Mouse (Mus musculus) adrenal gland, adult 8-10 months (tissue): ENCODE results near the gene Psmd10. TPM values are rescaled to one million over a fixed set of nuclear protein-coding genes. Genes with fewer than 3 reads are reported as not detected.

Source experiments
- DNase-seq: peaks from one replicate; pipeline ENCODE4 v3.0.0; 2022
- total RNA-seq, 4 experiments: library from RNA; stranded (reverse); gene quantifications; 2 replicates each; pipeline ENCODE4 v1.2.4; 2022

Psmd10 gene
- 10 to 100 TPM; 28.6 to 32.0 (median 30.3) TPM for total RNA-seq

DNA sequence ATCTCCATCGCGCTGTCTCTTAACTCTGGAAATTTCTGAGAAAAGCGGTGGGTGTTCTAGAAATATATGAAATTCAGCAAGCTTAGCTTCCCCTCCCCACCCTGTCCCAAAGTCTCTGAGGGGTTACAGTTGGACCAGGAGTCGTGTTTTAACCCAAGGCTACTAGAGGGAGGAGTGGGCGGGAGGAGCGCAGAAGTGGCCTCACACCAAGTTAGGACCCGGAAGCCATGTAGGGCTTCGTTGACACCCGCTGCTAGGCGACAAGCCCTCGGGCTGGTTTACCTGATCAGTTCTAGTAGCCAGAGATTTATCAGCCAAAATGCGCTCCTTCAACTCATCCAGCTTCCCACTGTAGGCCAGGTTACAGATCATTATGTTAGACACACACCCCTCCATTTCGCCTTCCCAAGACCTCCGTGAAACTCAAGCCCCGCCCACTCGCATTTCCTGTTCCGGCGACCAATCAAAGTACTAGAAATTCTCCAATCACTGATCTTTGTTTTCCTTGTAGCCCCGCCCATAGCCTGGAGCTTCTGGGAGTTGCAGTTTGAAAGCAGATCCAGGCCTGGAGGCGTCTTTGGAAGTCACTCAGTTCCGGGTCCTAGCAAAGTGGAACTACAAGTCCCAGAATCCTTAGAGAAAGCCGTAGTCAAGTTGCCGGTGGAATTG lies at the start of gene Psmd10, which contains the start of gene Atg4a:
Psmd10 (minus strand) TSS at position 457 of the 669 bp plus-strand sequence.
Atg4a (plus strand) TSS at position 636 of the 669 bp plus-strand sequence.
- peak; percentile 91 for DNase-seq

DNA sequence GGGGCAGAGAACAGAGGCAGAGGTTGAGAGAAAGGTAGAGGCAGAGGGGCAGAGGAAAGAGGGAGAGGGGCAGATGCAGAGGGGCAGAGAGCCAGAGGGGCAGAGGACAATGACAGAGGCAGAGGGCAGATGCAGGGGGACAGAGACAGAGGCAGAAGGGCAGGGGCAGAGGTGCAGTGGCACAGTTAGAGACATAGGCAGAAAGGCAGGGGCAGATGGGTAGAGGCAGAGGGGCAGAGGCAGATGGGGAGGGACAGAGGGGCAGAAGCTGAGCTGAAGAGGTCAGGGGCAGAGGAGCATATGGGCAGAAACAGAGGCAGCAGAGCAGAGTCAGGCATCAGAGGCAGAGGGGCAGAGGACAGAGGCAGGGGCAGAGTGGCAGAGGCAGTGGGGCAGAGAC lies 42.4 kb upstream of the Psmd10 start:
- no peak for DNase-seq

DNA sequence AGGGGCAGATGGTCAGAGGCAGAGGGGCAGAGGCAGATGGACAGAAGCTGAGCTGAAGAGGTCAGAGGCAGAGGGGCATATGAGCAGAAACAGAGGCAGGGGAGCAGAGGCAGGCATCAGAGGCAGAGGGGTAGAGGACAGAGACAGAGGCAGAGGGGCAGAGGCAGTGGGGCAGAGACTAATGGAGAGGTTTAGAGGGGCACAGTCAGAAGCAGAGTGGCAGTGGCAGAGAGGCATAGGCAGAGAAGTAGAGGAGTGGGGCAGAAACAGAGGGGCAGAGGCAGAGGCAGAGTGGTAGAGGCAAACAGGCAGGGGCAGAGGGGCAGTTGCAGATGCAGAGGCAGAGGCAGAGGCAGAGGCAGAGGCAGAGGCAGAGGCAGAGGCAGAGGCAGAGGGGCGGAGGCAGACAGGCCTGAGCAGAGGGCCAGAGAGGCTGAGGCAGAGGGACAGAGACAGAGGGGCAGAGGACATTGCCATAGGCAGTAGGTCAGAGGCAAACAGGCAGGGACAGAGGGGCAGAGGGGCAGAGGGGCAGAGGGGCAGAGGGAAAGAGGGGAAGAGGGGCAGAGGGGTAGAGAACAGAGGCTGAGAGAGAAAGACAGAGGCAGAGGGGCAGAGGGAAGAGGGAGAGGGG lies 41.5 kb upstream of the Psmd10 start:
- DNase-seq = no peak

DNA sequence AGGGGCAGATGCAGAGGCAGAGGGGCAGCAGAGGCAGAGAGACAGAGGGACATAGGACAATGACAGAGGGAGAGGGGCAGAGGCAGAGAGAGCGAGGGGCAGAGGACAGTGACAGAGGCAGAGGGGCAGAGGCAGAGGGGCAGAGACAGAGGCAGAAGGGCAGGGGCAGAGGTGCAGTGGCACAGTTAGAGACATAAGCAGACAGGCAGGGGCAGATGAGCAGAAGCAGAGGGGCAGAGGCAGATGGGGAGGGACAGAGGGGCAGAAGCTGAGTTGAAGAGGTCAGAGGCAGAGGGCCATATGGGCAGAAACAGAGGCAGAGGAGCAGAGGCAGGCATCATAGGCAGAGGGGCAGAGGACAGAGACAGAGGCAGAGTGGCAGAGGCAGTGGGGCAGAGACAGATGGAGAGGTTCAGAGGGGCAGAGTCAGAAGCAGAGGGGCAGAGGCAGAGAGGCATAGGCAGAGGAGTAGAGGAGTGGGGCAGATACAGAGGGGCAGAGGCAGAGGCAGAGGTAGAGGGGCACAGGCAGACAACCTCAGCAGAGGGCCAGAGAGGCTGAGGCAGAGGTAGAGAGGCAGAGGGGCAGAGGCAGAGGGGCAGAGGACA lies 40.5 kb upstream of the Psmd10 start:
- DNase-seq = no peak

DNA sequence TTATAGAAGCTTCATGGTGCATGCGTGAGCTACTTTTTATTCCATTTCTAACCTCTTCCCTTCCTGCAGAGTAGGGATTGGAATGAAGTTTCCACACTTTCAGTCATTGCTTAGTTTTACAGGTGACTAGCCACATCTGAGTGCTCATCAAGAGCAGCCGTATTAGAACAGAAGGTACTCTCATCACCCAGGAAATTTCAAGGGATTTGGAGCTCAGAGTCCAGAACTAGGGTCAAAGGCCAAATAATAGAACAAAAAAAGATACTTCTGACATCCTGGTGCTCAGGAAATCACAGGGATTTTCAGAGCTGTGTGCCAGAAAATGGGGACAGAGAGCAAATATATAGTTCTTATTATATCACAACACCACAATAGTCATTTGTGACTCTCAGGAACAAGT lies 28.7 kb upstream of the Psmd10 start:
- DNase-seq = no peak

DNA sequence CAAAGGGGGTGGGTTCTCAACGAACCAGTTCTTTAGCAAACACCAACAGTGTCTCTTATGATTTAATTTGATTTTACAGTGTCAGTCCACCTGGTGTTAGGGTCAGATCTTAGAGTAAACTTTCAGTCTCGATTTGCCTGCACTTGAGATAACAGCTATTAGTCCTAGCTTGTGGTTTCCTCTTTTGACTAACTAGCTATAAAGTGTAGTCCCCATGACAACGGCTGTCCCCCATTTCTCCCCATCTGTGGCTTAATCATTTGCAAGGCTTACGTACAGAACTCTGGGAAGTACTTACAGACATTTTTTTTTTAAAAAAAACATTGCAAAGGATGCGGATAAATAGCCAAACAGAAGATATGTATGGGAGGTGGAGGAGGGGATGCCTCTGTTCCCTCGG lies 28.3 kb upstream of the Psmd10 start:
- no peak for DNase-seq

DNA sequence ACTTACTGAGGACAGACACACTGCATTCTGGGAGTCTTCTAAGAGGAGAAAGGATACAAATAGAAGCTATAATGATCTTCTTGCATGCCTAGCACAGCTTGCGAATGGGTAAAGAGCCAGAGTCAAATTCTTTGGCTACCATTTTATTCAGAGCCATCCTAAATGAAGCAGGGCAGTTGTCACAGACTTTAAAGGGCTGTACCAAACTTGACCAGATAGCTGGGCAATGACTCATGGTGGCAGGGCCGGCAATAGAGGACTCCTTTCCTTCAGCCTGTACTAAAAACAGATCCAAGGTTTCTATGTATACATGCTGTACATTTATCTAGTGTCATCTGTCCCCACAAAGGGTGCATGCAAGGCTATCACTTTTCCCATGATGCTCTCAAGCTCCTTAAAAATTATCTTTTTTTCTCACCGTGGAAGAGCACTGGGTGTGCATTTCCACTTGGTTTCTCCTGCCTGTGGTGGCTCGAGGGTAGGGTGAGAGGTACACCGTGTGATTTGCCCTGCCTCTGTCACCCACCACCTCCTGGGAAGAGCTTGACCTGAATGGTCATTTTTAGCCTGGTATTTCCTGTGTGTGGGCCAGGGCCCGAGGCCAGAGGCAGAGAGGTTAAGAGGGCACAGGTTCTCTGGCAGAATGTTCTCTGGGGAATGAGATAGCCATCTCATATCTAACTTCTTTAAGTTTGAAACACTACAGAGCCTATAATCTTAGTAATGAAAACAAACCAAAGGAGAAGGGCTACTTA lies 26.9 kb upstream of the Psmd10 start:
- peak; percentile 6 for DNase-seq

DNA sequence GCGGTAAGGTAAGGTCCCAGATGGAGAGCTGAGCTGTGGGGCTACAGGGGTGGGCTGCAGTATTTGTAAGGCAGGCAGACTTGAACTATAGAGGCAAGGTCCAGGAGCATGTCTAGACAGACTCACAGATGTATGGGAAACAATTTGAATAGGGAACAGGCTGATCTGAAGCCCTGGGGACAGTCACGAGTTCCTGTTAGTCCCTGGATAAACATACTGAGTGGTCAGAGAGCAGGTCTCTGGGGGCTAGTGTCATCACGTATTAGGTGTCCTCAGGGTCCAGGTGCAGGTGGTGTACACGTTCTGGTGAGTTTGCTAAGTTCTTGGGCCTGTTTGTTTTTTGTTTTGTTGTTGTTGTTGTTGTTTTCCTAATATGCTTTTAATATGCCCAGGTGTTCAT lies 23.6 kb upstream of the Psmd10 start:
- DNase-seq = no peak

DNA sequence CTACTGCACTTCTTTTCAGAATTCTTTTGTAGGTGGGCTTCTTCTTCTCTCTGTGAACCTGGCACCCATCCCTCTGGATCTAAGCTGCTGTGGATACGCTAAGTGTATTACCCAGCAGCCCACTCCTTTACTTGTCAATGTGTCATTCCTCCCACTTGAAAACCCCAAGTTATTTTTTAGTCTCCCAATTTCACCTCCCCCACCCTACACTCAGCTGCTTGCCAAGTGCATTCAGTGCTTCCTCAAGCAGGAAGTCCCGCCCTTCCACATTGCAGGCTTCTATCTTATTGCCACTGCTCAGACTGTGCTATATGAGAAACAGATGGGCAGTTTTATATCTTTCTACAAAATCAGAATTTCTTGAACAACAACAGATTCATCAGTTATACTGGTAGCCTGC lies 23.0 kb upstream of the Psmd10 start:
- DNase-seq = no peak

DNA sequence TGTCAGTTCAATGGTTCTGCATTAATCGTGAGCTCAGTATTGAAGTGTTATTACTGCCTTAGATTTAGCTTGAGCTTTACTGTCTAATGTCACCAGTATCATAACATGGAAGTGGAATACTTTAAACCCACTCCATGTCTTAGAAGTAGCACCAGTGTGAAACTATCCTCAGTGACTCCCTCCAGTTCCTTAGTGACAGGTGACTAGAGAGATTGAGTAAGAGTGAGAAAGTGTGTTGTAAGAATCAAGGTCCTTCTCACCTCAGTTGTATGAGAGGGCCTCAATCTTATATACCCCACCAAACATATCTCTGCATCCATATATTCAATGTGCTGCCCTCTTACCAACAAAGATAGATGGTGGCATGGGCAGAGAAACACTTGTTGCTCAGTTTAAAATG lies 22.4 kb upstream of the Psmd10 start:
- DNase-seq = no peak

DNA sequence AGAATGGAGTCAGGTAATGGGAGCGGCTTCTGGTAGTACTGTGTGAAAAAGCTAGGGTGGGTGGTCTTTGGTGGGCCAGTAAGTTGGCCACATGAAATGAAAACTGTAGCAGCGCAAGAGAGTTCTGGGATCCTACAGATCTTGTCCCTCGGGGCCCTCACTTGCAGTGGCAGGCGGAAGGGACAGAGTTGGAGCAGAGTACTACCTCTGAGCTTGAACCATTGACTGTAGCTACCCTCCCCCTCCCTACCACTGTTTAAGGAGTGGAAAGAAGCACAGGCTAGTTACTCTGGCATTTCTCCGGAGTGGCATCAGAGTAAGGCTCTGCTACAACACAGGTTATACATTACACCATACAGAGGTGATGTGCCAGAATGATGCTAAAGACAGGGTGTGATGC lies 431 bp upstream of the Psmd10 start:
- DNase-seq = no peak

DNA sequence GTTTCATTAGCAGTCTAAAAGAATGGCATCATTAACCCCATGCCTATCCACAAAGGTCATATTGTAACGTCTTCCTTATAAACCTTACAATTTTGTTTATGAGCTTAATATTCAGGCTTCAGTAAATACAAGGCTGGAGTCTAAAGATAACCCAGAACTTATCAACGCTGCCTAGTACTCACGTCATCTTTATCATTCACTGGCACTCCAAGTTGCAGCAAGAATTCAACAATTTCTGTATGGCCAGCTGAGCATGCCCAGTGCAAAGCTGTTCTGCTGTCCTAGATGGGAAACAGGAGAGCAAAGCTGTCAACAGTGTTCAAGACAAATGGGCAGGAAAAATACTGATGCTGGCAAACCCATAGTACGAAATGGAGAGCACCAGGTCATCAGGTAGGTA lies 2.9 kb downstream of the Psmd10 start:
- DNase-seq = no peak

DNA sequence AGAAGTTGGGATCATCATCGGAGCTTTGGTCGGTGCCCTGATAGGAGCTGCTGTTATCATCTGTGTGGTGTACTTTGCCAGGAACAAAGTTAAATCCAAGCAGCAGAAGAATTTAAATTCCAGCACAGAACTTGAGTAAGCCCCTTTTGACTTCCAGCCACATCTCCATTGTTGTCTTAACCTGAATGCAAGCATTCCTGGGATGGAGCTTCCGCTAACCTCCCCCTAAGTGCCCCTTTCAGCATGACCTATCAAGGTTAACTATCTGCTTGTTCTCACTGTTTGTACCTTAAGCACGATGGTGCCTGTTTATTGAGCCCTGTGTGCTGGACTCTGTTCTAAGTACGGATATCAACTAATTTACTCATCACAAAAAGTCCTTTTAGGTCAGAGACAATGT lies 20.3 kb downstream of the Psmd10 start:
- no peak for DNase-seq

DNA sequence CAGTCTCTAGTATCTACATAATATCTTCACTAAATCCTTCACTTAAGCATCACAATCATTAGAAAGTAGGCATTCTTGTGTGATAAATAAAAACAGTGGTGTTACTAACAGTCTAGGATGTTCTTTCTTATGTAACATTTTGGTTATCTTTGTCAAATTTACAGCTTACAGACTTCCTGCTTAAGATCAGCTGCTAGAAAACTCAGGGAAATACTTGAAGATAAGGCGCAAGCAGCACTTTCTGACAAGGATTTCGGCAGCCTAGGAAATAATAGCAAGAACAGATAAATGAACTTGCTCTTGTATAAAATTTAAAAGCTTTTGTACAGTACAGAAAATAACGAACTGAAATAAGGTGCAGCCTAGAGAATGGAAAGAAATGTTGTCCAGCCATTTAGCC lies 23.3 kb downstream of the Psmd10 start:
- DNase-seq = no peak

DNA sequence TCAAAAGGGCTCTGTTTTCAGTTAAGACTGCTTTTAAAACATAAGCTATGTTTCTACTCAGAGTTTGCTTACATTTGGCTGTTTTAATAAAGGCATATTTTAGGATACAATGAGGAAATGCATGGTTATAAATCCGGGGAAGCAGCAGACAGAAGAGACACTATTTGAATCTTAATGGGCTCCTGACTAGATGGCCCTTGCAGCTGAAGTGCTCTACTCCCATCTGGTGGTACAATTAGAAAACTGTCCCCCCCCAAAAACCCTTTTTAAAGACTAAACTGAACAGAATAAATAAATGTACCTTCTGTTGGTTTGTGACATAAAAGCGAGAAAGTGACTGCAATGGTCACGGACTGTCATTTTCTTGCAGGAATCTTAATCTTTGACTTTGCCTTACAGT lies 24.5 kb downstream of the Psmd10 start:
- DNase-seq = no peak

DNA sequence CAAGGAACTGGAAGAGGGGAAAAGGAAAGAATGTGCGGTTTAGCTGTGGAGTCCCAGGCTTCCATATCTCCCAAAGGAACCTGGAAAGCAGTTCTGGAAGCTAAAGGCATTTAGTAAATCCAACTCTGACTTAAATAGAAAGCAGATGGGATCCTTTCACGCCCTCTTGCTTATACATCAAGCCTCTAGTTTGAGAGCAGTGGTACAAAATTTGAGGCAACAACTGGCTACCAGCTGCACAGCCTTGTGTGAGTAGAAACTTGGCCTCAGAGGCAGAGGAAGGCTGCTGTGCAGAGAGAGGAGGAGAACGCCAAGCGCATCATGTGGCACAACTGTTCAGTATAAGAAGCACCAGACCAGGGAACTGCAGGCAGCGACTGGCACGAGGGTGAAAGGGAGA lies 35.2 kb downstream of the Psmd10 start:
- no peak for DNase-seq

DNA sequence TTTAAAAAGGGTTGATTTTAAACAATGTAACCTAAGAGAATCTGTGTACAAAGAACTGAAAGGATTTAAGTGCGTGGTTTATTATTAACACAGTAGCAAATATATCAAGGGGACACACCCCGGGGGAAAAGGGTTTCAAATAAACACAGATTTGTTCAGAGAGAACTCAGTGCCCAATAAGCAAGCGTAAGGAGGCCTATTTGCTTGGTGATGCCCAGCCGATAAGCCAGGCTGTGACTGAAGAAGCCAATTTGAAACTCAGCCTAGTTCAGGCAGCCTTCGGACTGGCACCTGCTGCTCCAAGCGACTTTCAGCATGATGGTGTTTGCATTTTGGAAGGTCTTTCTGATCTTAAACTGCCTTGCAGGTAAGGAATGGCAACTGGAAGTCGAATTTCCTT lies 49.2 kb downstream of the Psmd10 start, which contains the start of gene Vsig1:
Vsig1 (plus strand) TSS at position 249 of the 400 bp plus-strand sequence.
- DNase-seq = no peak

DNA sequence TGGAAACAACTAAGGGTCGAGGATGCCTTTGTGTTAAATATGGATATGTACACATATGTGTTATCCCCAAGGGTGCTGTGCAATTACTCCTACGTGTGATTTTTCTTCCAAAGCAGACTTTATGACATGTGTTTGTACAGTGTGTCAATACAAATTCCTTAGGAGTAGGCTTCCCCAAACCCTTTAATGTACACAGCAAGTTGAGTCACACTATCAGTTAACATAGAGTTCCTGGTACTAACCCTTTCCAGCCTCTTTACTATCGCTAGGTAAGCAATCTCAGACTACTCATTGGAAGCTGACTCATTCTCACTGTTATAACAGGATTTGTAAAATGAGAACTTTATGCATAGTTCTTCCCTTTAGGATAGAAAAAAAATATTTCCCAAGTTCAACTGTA lies 53.0 kb downstream of the Psmd10 start:
- DNase-seq = no peak

Other genes with a start within 250 kb of the Psmd10 start
- not detected for gene Tex13b, start 143.3 kb downstream of the Psmd10 start, total RNA-seq
- not detected for gene Vsig1, start 49.1 kb downstream of the Psmd10 start, total RNA-seq
- gene Atg4a, start 179 bp upstream of the Psmd10 start, total RNA-seq = 10 to 100 TPM; 14.7 to 18.3 (median 15.9) TPM